Mouse (Mus musculus) lung, adult 2 months (tissue): ENCODE results near the gene Scrt2.

ENCODE experiments used
- CTCF ChIP-seq: fragments of 200-500 bp; IDR thresholded peaks from 2 replicates; pipeline ENCODE4 v1.5.1; 2011; ENCODE audit warnings: mild to moderate bottlenecking, low read length, control low read depth; ENCODE audit not compliant: insufficient read depth
- POLR2A ChIP-seq: fragments of 200-500 bp; IDR thresholded peaks from 2 replicates; pipeline ENCODE4 v1.6.1; 2011; ENCODE audit warnings: low read depth, mild to moderate bottlenecking, control low read depth, low read length, borderline replicate concordance; ENCODE audit errors: extremely low read depth

- no peak for TF ChIP-seq CTCF
- no peak for TF ChIP-seq POLR2A
Observed at GRCm38 (mm10) chr2:152099538-152099937, 18.2 kb downstream of the Scrt2 start.
